Mouse (Mus musculus) C2C12 (cell line): ENCODE results near the gene Foxo3. TPM values are rescaled to one million over a fixed set of nuclear protein-coding genes. Genes with fewer than 3 reads are reported as not detected.

ENCODE experiments used
- H3K27me3 ChIP-seq: one replicate; pipeline ENCODE4 v1.6.1; 2011; ENCODE audit not compliant: control insufficient read depth, insufficient read depth, insufficient read length
- H3K36me3 ChIP-seq: one replicate; pipeline ENCODE4 v1.6.1; 2011; ENCODE audit not compliant: control insufficient read depth, insufficient read depth
- H3K4me3 ChIP-seq: one replicate; pipeline ENCODE4 v1.5.1; 2011; ENCODE audit warnings: mild to moderate bottlenecking, control low read depth; ENCODE audit not compliant: poor library complexity, insufficient read depth, severe bottlenecking
- H3K79me2 ChIP-seq: one replicate; pipeline ENCODE4 v1.6.1; 2011; ENCODE audit not compliant: control insufficient read depth, insufficient read depth
- H3K79me3 ChIP-seq: one replicate; pipeline ENCODE4 v1.6.1; 2011; ENCODE audit warnings: low read depth, control low read depth
- H3ac ChIP-seq: one replicate; pipeline ENCODE3; 2011; ENCODE audit warnings: low read depth; ENCODE audit not compliant: control insufficient read depth, insufficient read length
- CEBPB ChIP-seq: IDR thresholded peaks from one replicate; pipeline ENCODE4 v1.6.1; 2011; ENCODE audit warnings: low read depth, mild to moderate bottlenecking, control low read depth, moderate library complexity
- CTCF ChIP-seq: IDR thresholded peaks from one replicate; pipeline ENCODE4 v1.5.1; 2011; ENCODE audit not compliant: control insufficient read depth, insufficient read depth, insufficient read length
- FOSL1 ChIP-seq: IDR thresholded peaks from one replicate; pipeline ENCODE4 v1.8.0; 2011; ENCODE audit warnings: mild to moderate bottlenecking, low read length; ENCODE audit not compliant: poor library complexity, insufficient read depth, severe bottlenecking
- MAX ChIP-seq: IDR thresholded peaks from one replicate; pipeline ENCODE4 v1.6.1; 2011; ENCODE audit warnings: mild to moderate bottlenecking, control low read depth
- MYOD1 ChIP-seq: IDR thresholded peaks from one replicate; pipeline ENCODE4 v1.6.1; 2011; ENCODE audit warnings: low read depth; ENCODE audit not compliant: control insufficient read depth, insufficient read length
- MYOG ChIP-seq: IDR thresholded peaks from one replicate; pipeline ENCODE4 v1.6.1; 2011; ENCODE audit not compliant: control insufficient read depth, insufficient read length; ENCODE audit errors: extremely low read depth
- USF1 ChIP-seq: IDR thresholded peaks from one replicate; pipeline ENCODE4 v1.6.1; 2011; ENCODE audit warnings: low read depth, mild to moderate bottlenecking, control low read depth, moderate library complexity
- polyA plus RNA-seq: library from polyadenylated mRNA; unstranded; fragments of >200 nt; fragmentation: generic; extraction: Trizol; gene quantifications from one replicate; pipeline ENCODE4 v1.2.1, GENCODE M21; 2012; ENCODE audit warnings: missing spikeins

Gene Foxo3
- polyA plus RNA-seq, 1 experiment: 4.8 TPM

DNA sequence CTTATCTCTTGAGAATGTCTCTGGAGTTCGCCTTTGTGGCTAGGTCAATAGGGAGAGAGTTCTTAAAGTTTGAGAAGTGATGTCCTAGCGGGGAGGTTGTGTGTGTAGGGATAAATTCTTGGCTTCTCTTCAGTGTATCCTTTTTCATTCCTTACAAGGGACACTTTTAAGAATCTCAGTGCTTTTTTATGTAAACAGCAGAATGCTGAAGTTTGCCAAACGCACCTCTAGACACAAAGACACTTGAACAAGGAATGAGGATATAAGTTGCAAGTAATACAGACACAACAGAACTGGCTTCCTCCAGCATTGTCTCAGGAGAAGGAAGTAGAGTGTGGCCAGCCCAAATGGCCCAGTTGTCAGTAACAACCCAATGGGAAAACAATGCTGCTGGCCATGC, 126.8 kb downstream of the Foxo3 start:
- peaks cover 3% of the 10 kb centered on the region for H3K27me3 ChIP-seq
- no peak overlapping the region for H3ac ChIP-seq
- no peak for TF ChIP-seq USF1
- TF ChIP-seq MYOG: no peak
- TF ChIP-seq MAX: no peak
- TF ChIP-seq CTCF: no peak
- no peak for TF ChIP-seq CEBPB
- no peak for TF ChIP-seq MYOD1
- no peak for TF ChIP-seq FOSL1
- H3K79me3 ChIP-seq: no peaks in the 10 kb centered on the region
- H3K36me3 ChIP-seq: no peaks in the 10 kb centered on the region
- no peak overlapping the region for H3K4me3 ChIP-seq
- no peaks in the 10 kb centered on the region for H3K79me2 ChIP-seq

DNA sequence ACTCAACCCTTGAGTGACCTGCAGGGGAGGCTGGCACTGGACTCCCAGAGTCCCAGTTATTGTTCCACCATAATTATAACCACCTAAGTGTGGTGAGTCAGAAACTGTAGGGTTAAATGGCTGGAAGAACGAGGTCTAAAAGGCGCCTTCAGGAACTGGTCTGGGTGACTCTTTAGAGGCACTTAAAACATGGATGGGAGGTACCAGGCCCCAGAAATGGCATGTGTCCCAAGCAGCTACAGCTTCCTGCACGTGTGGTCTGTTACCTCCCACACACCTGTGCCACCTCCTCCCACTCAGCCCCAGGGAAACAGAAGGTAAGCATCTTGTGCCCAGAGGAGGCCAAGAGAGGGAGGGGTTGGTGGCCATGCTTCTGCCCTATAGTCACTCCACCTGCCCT, 128.2 kb downstream of the Foxo3 start:
- Histone ChIP-seq H3ac (no peak overlapping the region), H3K79me3 (no peaks in the 10 kb centered on the region), H3K36me3 (no peaks in the 10 kb centered on the region), H3K27me3 (peaks cover 3% of the 10 kb centered on the region), H3K4me3 (no peak overlapping the region), H3K79me2 (no peaks in the 10 kb centered on the region)
- no peak for TF ChIP-seq CEBPB
- TF ChIP-seq FOSL1: no peak
- TF ChIP-seq MYOD1: no peak
- TF ChIP-seq MAX: no peak
- no peak for TF ChIP-seq USF1
- no peak for TF ChIP-seq CTCF
- no peak for TF ChIP-seq MYOG

DNA sequence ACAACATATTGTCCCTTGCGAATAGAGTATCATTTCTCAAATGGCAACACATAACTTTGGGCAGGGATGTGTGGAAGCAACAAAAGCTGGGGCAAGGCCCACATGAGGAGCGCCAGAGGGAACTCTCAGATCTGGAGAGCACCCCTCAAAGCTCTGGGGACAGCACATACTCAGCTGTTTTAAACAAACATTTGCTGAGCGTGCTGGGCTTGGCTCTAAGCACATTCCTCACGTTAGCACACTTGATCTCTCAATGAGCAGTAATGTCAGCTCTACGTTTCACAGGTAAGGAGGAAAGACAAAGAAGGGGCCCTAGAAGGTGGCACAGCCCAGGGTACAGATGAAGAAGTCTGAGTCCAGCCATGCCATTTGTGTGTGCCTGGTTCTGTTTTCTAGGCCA, 131.3 kb downstream of the Foxo3 start:
- H3K36me3 ChIP-seq: no peaks in the 10 kb centered on the region
- peaks cover 6% of the 10 kb centered on the region for H3K27me3 ChIP-seq
- TF ChIP-seq MYOD1: no peak
- no peak for TF ChIP-seq MAX
- TF ChIP-seq USF1: no peak
- TF ChIP-seq FOSL1: no peak
- no peak for TF ChIP-seq CEBPB
- TF ChIP-seq MYOG: no peak
- TF ChIP-seq CTCF: no peak
- no peak overlapping the region for H3ac ChIP-seq
- H3K79me2 ChIP-seq: no peaks in the 10 kb centered on the region
- no peak overlapping the region for H3K4me3 ChIP-seq
- no peaks in the 10 kb centered on the region for H3K79me3 ChIP-seq

GRCm38 (mm10) chr10:42144788-42145187, 131.8 kb downstream of the Foxo3 start:
- Histone ChIP-seq H3K27me3 (peaks cover 6% of the 10 kb centered on the region), H3K79me3 (no peaks in the 10 kb centered on the region), H3ac (no peak overlapping the region), H3K79me2 (no peaks in the 10 kb centered on the region), H3K36me3 (no peaks in the 10 kb centered on the region), H3K4me3 (no peak overlapping the region)
- no peak for TF ChIP-seq MYOG
- TF ChIP-seq CTCF: no peak
- no peak for TF ChIP-seq CEBPB
- no peak for TF ChIP-seq FOSL1
- TF ChIP-seq MAX: no peak
- TF ChIP-seq MYOD1: no peak

DNA sequence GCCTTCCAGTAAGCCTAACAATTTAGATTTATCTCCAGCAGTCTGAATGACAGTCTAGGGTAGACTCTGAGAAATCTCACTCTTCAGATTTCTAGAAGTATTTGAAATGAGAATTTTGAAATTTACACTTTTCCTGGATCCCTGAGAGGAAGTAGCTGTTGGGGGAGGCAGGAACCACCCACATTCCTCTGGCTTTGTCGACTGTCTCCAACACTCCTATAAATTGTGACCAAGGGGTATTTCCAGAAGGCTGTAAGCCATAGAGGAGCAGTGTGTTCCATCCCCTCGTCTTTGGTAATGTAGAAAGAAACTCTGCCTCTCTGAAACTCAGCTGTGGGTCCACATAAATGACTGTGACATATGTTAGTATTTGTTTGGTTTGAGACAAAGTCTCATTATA, 132.4 kb downstream of the Foxo3 start:
- H3K4me3 ChIP-seq: no peak overlapping the region
- no peak for TF ChIP-seq CTCF
- no peak for TF ChIP-seq MYOG
- no peak for TF ChIP-seq FOSL1
- TF ChIP-seq MAX: no peak
- TF ChIP-seq MYOD1: no peak
- no peak for TF ChIP-seq CEBPB
- TF ChIP-seq USF1: no peak
- H3K79me3 ChIP-seq: no peaks in the 10 kb centered on the region
- no peak overlapping the region for H3ac ChIP-seq
- H3K36me3 ChIP-seq: no peaks in the 10 kb centered on the region
- no peaks in the 10 kb centered on the region for H3K79me2 ChIP-seq
- peaks cover 6% of the 10 kb centered on the region for H3K27me3 ChIP-seq

DNA sequence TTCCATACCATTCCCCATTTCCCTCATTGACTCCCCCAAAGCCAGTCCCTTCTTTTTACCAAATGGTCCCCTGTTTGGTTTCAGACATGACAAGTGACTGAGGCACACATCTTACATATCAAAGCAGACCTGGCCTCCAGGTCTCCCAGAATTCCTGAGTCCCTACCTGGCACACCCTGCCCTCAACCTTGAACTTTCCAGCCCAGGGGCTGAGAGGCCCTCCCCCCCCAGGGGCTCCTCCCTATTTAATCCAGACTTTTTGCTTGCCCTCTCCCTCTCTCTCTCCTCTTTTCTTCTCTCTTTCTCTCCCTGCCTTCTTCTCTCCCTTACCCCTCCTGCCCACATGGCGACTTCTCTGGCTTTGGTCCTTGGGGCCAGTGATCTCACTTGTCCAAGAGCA, 133.8 kb downstream of the Foxo3 start:
- H3K79me3 ChIP-seq: no peaks in the 10 kb centered on the region
- H3K36me3 ChIP-seq: no peaks in the 10 kb centered on the region
- no peak overlapping the region for H3K4me3 ChIP-seq
- TF ChIP-seq CEBPB: no peak
- no peak for TF ChIP-seq FOSL1
- no peak for TF ChIP-seq MAX
- TF ChIP-seq USF1: no peak
- no peak for TF ChIP-seq MYOG
- no peak for TF ChIP-seq CTCF
- TF ChIP-seq MYOD1: no peak
- peaks cover 6% of the 10 kb centered on the region for H3K27me3 ChIP-seq
- no peak overlapping the region for H3ac ChIP-seq
- no peaks in the 10 kb centered on the region for H3K79me2 ChIP-seq
